Mouse (Mus musculus): ENCODE data around the gene Cbx7. TPM values are rescaled to one million over a fixed set of nuclear protein-coding genes. Genes with fewer than 3 reads are reported as not detected.

Cbx7 gene
- polyA plus RNA-seq (2021; fragmentation: Nextera tagmentation) = 15.4 and 37.2 TPM in 2 replicates
- long read RNA-seq, experiment 1, transcript Cbx7-202 (6 exons, 710 nt) = major isoform, 103 of 280 reads
- long read RNA-seq, experiment 1, transcript Cbx7-203 (7 exons, 2,899 nt) = minor isoform, 72 of 280 reads
- long read RNA-seq, experiment 1, transcript Cbx7-201 (6 exons, 3,388 nt) = minor isoform, 18 of 280 reads
- long read RNA-seq, experiment 1, partial matches to known transcripts = 13 of 280 reads
- long read RNA-seq, experiment 1, other reads (novel, unspliced or antisense) = 74 of 280 reads
- long read RNA-seq, experiment 2, partial matches to known transcripts = 0 of 24 reads
- long read RNA-seq, experiment 2, other reads (novel, unspliced or antisense) = 17 of 24 reads

DNA sequence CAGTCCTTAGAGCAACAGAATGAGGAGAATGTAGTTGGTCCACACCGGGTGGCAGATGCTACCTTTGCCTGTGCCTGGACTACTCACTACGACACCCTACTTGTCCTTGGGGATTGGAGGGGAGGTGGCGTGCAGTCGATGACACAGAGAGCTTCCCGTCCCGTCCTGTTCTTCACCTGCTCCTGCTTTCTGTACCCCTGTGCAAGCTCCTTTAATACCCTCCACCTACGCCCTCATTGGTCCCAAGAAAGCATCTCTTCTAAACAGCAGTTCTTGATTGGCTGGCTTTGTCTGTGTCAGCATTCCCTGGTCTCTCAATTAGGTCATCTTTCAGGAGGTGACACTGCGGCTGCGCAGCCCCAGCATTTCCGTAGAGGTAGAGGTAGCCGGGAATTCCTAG, at the start of gene Cbx7:
Gene Cbx7 (minus strand): TSS at position 180 of the 400 bp plus-strand sequence.

DNA sequence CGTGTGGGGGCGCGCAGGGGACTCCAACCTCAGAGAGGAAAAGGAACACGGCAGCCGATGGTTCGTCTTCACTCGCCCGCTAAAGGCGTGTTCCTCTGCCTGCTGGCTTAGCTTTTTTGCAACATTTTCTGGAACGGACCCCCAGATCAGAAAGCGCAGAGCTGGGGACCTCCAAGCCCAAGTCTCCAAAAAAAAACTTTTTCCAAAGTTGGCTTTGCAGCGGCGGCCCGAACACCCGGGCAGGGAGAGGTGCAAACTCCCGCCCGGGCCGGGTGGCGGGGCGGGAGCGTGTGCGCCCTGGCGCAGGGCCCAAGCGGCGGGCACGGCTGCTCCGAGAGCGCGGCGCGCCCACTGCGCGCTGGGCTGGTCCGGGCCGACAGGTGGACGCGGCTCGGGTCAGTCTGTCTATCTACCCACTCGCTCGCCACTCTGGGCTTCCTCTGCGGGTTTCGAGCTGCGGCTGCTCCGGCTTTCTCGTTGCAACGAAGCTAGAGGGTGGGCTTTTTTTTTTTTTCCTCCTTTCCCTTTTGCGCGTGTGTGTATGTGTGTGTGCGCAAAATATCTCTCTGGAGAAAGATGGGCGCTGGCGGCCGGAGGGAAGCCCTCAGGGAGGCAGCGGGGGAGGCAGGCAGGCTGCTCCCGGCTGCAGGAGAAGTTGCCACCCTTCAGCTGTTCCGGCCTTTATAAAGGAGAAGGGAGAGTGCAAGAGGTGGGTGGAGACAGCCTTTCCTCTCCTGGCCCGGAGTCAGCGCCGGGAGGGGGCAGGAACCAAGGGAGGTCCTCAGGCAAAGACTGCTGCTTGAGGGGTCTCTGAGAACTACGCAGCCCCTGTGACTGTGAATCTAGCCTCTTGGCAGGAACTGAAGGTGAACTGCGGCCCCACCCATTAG, 43.6 kb upstream of the Cbx7 start, which contains the start of gene Pdgfb:
Gene Pdgfb (minus strand): TSS at position 657 of the 890 bp plus-strand sequence.

GRCm38 (mm10) chr15:79891436-79892212, 79.3 kb downstream of the Cbx7 start, which contains the start of gene Apobec3:
Gene Apobec3, plus strand, starts transcription at chr15:79891659.

Other genes with a start within 250 kb of the Cbx7 start
- gene Sun2, start 228.6 kb downstream of the Cbx7 start, polyA plus RNA-seq (2021; fragmentation: Nextera tagmentation) = 9.8 and 17.3 TPM in 2 replicates
- 102 and 105 TPM in 2 replicates for gene Dnal4, start 193.3 kb downstream of the Cbx7 start, polyA plus RNA-seq (2021; fragmentation: Nextera tagmentation)
- 49.2 and 208 TPM in 2 replicates for gene Nptxr, start 166.4 kb downstream of the Cbx7 start, polyA plus RNA-seq (2021; fragmentation: Nextera tagmentation)
- gene Npcd, start 136.9 kb downstream of the Cbx7 start, polyA plus RNA-seq (2021; fragmentation: Nextera tagmentation) = 1.3 and 23.2 TPM in 2 replicates
- 45.3 and 76.5 TPM in 2 replicates for gene Cbx6, start 136.4 kb downstream of the Cbx7 start, polyA plus RNA-seq (2021; fragmentation: Nextera tagmentation)
- 1.9 and 3.0 TPM in 2 replicates for gene Apobec3, start 79.5 kb downstream of the Cbx7 start, polyA plus RNA-seq (2021; fragmentation: Nextera tagmentation)
- 7.8 and 11.7 TPM in 2 replicates for gene Pdgfb, start 43.9 kb upstream of the Cbx7 start, polyA plus RNA-seq (2021; fragmentation: Nextera tagmentation)
- gene Syngr1, start 120.2 kb upstream of the Cbx7 start, polyA plus RNA-seq (2021; fragmentation: Nextera tagmentation) = 126 and 202 TPM in 2 replicates
- 1,493 and 2,101 TPM in 2 replicates for gene Rpl3, start 120.7 kb upstream of the Cbx7 start, polyA plus RNA-seq (2021; fragmentation: Nextera tagmentation)
- gene Tab1, start 162.0 kb upstream of the Cbx7 start, polyA plus RNA-seq (2021; fragmentation: Nextera tagmentation) = 13.0 and 16.6 TPM in 2 replicates
- 14.3 and 15.9 TPM in 2 replicates for gene Mgat3, start 202.6 kb upstream of the Cbx7 start, polyA plus RNA-seq (2021; fragmentation: Nextera tagmentation)

All from left cerebral cortex, adult 6 months (tissue).